Mouse (Mus musculus): ENCODE results near the gene Ercc4. TPM values are rescaled to one million over a fixed set of nuclear protein-coding genes. Genes with fewer than 3 reads are reported as not detected.

Ercc4 gene
- polyA plus RNA-seq, 1 experiment = 11.1 TPM

DNA sequence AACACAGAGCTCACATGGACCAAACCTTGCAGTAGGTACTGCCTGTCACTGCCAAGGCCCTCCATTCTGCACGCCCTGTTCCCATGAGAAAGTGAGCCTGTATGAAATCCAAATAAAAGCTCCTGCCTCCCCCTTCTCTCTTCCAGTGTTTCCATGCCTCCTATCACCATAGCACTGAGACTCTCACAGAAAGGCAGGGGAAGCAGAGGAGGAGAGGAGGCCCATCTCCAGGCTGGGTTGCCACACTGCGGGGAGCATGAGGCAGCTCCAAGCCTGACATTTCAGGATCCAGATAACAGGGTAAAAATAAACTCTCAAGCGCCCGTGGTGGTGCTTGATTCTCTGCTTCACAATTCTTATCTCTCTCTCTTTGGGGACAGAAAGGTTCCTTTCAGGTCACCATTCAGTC is 84.2 kb downstream of the Ercc4 start:
- 77% methylated on average over 4 of the region's 4 CpGs for WGBS

DNA sequence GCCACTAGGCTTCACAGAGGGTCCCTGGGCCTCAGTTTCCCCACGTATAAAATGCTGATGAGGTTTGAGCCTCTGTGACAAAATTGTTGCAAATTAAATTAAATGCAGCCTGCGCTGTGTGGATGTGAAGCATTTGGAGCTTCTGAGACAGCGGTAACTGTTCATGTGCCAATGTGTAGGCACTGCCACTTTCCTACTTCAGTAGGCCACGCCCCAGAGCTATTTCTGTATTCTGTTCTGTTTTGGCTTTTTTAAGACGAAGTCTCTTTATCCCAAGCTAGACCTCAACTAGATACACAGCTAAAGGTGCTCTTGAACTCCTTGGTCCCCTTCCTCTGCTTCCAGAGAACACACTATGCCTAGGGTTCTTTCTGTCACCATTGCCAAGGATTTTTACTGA is 85.4 kb downstream of the Ercc4 start:
- WGBS = 76% methylated on average over 5 of the region's 5 CpGs
- H3K4me3 ChIP-seq (ENCODE audit: extremely low read depth, insufficient read depth, insufficient read length) = no peak overlapping the region
- TF ChIP-seq POLR2A (IDR thresholded peaks at IDR 0.05; ENCODE audit: low read depth, low read length) (no peak), CTCF (IDR thresholded peaks at IDR 0.05; ENCODE audit: extremely low read depth, insufficient read depth, insufficient read length, insufficient replicate concordance) (no peak)
- no peaks in the 10 kb centered on the region for H3K36me3 ChIP-seq (ENCODE audit: control insufficient read depth, insufficient read depth, low read length)
- H3K27ac ChIP-seq (ENCODE audit: insufficient read depth, low read length) = no peak overlapping the region
- H3K27me3 ChIP-seq (ENCODE audit: control insufficient read depth, insufficient read depth, low read length) = no peaks in the 10 kb centered on the region
- no peaks in the 10 kb centered on the region for H3K4me1 ChIP-seq (ENCODE audit: control insufficient read depth, insufficient read depth, insufficient read length)
- DNase-seq (ENCODE audit: low read depth in 1 of 2, low spot score in 2 of 2) = no peak

More for the DNA sequence above, 84.2 kb downstream of the Ercc4 start:
- no peak for DNase-seq (ENCODE audit: low read depth in 1 of 2, low spot score in 2 of 2)
- no peaks in the 10 kb centered on the region for H3K27me3 ChIP-seq (ENCODE audit: control insufficient read depth, insufficient read depth, low read length)
- TF ChIP-seq POLR2A (IDR thresholded peaks at IDR 0.05; ENCODE audit: low read depth, low read length) (no peak), CTCF (IDR thresholded peaks at IDR 0.05; ENCODE audit: extremely low read depth, insufficient read depth, insufficient read length, insufficient replicate concordance) (no peak)
- no peak overlapping the region for H3K27ac ChIP-seq (ENCODE audit: insufficient read depth, low read length)
- no peak overlapping the region for H3K4me3 ChIP-seq (ENCODE audit: extremely low read depth, insufficient read depth, insufficient read length)
- no peaks in the 10 kb centered on the region for H3K36me3 ChIP-seq (ENCODE audit: control insufficient read depth, insufficient read depth, low read length)
- H3K4me1 ChIP-seq (ENCODE audit: control insufficient read depth, insufficient read depth, insufficient read length) = no peaks in the 10 kb centered on the region

DNA sequence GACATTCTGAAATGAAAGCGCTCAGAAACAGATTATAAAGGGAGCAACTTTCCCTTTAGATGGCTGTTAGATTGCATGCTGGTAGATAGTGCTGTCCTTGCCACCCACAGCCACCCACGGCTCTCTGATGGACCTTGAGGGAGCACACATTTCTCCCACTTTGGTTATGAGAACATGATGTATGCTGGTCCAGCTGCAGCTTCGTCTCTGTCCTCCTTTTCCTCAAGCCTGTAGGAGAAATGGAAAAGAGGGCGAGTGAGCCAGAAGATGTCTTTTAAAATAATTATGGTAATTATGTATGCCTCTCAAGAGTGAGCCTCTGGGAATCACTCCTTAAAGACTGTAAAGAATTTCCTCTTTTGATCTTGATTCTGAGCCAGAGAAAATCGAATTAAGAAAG is 87.1 kb downstream of the Ercc4 start:
- no peaks in the 10 kb centered on the region for H3K27me3 ChIP-seq (ENCODE audit: control insufficient read depth, insufficient read depth, low read length)
- no peak for TF ChIP-seq CTCF (IDR thresholded peaks at IDR 0.05; ENCODE audit: extremely low read depth, insufficient read depth, insufficient read length, insufficient replicate concordance)
- no peak for TF ChIP-seq POLR2A (IDR thresholded peaks at IDR 0.05; ENCODE audit: low read depth, low read length)
- no peaks in the 10 kb centered on the region for H3K36me3 ChIP-seq (ENCODE audit: control insufficient read depth, insufficient read depth, low read length)
- no peak overlapping the region for H3K27ac ChIP-seq (ENCODE audit: insufficient read depth, low read length)
- no peak overlapping the region for H3K4me3 ChIP-seq (ENCODE audit: extremely low read depth, insufficient read depth, insufficient read length)
- no peaks in the 10 kb centered on the region for H3K4me1 ChIP-seq (ENCODE audit: control insufficient read depth, insufficient read depth, insufficient read length)
- 70% methylated on average over 5 of the region's 5 CpGs for WGBS
- DNase-seq (ENCODE audit: low read depth in 1 of 2, low spot score in 2 of 2) = no peak

DNA sequence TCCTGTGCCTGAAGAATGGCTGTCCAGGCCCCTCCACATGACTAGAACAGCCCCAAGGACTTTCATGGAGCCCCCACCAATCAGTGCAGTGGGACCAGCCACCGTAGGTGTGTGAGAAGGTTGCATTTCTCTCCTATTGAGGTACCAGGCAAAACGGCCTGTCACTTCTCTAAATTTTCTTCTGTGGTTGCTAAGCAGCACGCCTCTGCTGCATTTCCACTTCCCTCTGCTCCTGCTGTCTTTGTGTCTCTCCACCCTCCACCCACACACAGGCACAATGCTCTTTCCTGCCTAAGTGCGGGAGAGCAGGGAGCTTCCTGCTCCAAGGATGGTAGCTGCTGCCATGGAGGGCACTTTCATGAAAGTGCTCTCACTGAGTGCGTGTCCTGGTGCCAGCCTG is 87.8 kb downstream of the Ercc4 start:
- H3K36me3 ChIP-seq (ENCODE audit: control insufficient read depth, insufficient read depth, low read length) = no peaks in the 10 kb centered on the region
- no peaks in the 10 kb centered on the region for H3K27me3 ChIP-seq (ENCODE audit: control insufficient read depth, insufficient read depth, low read length)
- no peak overlapping the region for H3K27ac ChIP-seq (ENCODE audit: insufficient read depth, low read length)
- 8% methylated on average over 5 of the region's 5 CpGs for WGBS
- no peak overlapping the region for H3K4me3 ChIP-seq (ENCODE audit: extremely low read depth, insufficient read depth, insufficient read length)
- TF ChIP-seq CTCF (IDR thresholded peaks at IDR 0.05; ENCODE audit: extremely low read depth, insufficient read depth, insufficient read length, insufficient replicate concordance) (no peak), POLR2A (IDR thresholded peaks at IDR 0.05; ENCODE audit: low read depth, low read length) (no peak)
- no peaks in the 10 kb centered on the region for H3K4me1 ChIP-seq (ENCODE audit: control insufficient read depth, insufficient read depth, insufficient read length)
- no peak for DNase-seq (ENCODE audit: low read depth in 1 of 2, low spot score in 2 of 2)

DNA sequence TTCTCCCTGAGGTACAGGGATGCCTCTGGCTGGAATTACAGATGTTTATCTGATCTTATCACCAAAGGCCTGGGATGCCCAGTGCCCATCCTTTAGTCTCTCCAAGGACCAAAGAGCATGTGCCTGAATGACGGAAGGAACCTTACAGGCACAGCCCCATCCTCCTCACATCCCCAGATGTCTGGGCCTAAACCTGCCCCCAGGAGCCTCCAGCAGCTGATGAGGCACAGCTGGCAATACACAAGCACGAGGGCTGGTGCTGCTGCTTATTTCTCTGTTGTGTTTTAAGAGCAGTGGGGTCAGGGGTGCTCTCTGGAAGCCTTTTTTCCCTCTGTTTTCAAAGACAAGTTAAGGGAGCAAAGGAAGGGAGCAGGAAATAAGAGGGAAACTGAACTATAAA is 89.7 kb downstream of the Ercc4 start:
- no peaks in the 10 kb centered on the region for H3K36me3 ChIP-seq (ENCODE audit: control insufficient read depth, insufficient read depth, low read length)
- H3K4me1 ChIP-seq (ENCODE audit: control insufficient read depth, insufficient read depth, insufficient read length) = no peaks in the 10 kb centered on the region
- 76% methylated on average over 2 of the region's 2 CpGs for WGBS
- no peak for DNase-seq (ENCODE audit: low read depth in 1 of 2, low spot score in 2 of 2)
- no peak for TF ChIP-seq CTCF (IDR thresholded peaks at IDR 0.05; ENCODE audit: extremely low read depth, insufficient read depth, insufficient read length, insufficient replicate concordance)
- TF ChIP-seq POLR2A (IDR thresholded peaks at IDR 0.05; ENCODE audit: low read depth, low read length) = no peak
- no peaks in the 10 kb centered on the region for H3K27me3 ChIP-seq (ENCODE audit: control insufficient read depth, insufficient read depth, low read length)
- no peak overlapping the region for H3K27ac ChIP-seq (ENCODE audit: insufficient read depth, low read length)
- no peak overlapping the region for H3K4me3 ChIP-seq (ENCODE audit: extremely low read depth, insufficient read depth, insufficient read length)

Other genes starting within 250 kb of the Ercc4 start
- 4.5 and 4.7 TPM in 2 replicates for gene Mrtfb, start 146.8 kb downstream of the Ercc4 start, polyA plus RNA-seq (2012; rRNA removed)